Mouse (Mus musculus) gonadal fat pad, adult 2 months (tissue): ENCODE measurements around the gene Tmem219. TPM values are rescaled to one million over a fixed set of nuclear protein-coding genes. Genes with fewer than 3 reads are reported as not detected.
A peak's percentile ranks its signal among the peaks of the same experiment; 100 is the strongest.

Experiments
- DNase-seq: peaks from one replicate; pipeline ENCODE4 v3.0.0-alpha.2; 2012; ENCODE audit warnings: low read depth
- polyA plus RNA-seq: library from polyadenylated mRNA; depleted of rRNA; stranded (reverse); fragments of >200 nt; gene quantifications from 2 replicates; pipeline ENCODE4 v1.2.3, GENCODE M21; 2012; rRNA removed

Gene Tmem219
- 88.1 and 102 TPM in 2 replicates for polyA plus RNA-seq

DNA sequence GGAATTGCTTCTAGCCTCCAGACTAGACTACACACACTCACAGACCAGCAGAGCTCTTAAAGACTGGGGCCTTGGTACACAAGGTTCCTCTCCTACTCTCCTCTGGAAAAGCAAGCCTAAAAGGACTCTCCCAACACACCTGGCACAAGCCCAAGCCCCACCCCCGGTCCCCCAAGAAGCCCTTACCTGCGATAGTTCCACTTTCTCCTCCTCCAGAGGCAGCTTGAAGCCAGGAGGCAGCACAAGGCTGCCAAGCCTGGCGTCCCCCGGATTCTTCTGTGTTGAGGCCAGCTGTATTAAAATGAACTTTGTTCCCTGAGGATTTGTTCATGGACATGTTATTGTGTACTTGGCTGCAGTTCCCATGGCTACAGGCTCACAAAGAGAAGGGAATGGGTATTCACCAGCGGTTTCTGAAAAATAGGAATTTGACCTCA lies at the start of gene Tmem219:
TSS of gene Tmem219 (minus strand) at position 294 of the 437 bp plus-strand sequence.
- no peak for DNase-seq

DNA sequence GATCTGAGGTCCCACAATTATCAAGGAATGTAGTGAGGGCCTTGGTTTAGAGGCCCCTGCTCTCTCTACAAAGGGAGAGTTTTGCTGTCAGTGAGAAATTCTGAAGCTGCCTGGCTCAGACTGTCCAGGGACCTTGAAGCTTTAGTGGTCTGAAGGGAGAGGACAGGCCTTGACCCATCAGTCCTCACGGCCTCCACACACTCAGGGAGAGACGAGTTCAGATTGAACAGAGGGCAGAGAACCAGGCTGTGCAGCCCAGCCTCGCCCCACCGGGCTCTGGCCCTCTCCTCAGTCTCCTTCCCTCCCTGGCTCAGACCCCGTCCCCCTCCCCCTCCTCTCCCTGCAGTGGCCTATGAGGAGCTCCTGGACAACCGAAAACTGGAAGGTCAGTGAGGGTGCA lies 44.6 kb upstream of the Tmem219 start:
- DNase-seq: no peak

DNA sequence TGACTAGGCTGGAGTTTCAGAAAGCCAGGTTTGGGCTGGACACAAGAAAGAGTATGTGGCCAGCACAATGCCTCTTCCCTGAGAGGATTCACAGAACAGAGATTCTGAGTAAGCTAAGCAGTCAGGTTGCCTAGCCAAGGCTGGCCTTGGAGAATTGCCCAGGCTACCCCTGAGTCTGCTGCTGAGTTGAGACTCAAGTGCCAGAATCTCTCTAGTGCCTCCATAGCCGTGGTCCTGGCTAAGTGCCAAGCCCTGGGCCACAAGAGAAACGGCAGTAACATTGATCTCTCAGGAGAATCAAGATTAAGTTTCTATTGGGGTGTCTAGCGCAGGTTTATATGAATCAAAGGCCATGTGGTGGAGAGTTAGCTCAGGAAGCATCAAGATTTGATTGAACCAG lies 42.9 kb upstream of the Tmem219 start:
- DNase-seq: no peak

DNA sequence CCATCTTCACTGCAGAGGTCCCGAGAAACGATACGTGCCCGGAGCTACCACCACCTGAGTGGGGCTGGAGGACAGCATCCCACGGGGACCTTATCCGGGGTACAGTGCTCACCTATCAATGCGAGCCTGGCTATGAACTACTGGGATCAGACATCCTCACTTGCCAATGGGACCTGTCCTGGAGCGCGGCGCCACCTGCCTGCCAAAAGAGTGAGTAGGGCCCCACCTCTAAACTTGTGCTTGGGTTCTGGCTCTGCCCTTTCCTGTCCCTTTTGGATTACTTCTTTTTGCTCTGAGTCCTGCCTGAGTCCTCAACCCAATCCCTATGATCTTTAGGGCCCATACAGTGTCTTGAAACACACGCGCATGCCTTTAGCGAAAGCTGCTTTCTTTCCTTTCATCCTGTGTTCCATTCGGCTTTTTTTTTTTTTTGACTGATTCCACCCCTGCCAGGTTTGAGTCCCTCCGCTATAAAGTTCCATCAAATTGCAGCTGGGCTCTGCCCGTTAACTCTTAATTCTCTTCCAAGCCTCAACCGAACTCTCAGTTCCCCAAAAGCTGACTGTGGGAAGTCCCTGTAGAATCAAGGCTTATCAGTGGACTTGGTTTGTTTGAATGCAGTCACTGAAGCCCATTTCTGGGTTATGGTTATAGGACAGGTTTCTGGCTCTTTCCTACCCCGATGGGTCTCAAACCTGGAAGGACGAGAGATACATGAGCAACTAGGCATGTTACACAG lies 41.0 kb upstream of the Tmem219 start:
- no peak for DNase-seq

DNA sequence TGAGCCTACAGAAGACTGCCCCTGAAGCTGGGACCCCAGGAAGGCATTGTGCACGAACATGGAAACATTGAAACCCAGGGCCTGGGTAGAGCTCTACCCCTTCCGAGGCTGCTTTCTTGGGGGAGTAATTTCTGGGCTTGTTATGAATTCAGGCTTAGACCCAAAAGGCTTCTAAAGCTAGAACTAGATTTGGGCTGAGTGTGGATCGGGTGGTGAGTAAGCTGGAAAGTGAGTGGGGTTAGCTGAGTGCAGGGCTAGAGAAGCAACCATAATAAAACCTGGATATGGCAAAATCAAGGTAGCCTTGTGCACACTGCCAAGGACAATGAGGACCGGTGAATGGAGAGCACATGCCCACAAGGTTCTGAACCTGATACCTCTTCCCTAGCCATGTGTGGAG lies 39.2 kb upstream of the Tmem219 start:
- no peak for DNase-seq

DNA sequence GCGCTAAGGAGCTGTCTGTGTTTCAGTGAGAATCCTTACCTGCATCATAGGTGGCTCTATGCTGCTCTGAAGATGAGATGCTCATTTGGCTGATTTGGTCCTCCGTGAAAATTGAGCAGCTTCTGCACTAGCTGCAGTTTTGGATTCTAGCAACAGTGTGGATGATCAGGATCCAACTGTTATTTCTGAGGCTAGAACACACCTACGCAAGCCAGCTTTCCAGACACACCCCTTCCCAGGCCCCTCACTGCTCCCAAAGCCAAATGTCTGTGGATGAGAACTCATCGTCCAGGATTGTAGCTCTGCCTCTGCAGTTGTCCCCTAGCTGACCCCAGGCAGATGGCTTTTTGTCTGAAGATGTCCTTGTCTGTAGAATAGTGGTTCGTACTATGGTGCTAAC lies 38.4 kb upstream of the Tmem219 start:
- no peak for DNase-seq

DNA sequence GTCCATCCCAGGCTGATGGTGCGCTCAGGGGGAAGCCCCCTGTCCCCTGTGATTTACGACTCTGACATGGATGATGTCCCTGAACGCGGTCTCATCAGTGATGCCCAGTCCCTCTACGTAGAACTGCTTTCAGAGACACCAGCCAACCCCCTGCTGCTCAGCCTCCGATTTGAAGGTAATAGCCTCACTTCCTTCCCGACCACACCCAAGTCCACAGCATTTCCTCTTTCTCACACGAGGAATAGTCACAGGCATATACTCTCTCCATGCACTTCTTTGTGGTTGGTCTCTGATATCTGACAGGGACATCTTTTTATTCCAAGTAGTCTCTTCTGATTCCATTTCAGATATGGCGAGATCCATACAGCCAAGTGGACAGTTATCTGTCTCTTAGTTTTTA lies 37.1 kb upstream of the Tmem219 start:
- no peak for DNase-seq

DNA sequence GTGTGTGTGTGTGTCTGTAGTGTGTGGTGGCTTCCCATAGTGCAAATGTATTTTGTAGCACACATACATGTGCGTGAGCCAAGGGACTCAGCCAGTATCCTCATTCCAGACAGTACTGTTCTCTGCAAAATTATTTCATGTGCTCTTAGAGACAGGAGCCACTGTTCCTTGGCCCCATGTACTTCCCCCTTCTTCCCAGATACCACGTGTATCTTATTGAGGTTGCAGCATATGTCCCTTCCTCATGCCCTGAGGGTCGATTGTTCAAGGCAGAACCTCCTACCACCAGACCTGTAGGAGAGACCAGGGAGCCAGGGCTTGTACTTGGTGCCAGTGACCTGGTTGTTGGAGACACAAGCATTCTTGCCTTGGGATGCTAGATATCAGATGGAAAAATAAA lies 32.4 kb upstream of the Tmem219 start:
- DNase-seq: no peak

DNA sequence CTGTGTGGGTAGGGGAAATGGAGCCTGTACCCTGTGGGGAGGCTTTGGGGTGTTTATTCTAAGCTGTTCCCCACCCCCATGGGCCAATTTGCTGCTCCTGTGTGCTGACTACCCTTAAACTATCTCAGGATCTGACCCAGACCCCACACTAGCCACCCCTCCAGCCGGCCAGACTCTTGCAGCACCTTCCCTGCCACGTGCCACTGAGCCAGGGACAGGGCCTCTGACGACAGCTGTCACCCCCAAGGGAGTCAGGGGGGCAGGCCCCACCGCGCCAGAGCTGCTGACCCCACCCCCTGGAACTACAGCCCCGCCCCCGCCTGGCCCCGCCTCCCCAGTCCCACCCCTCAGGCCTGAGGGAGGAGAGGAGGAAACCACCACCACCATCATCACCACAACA lies 29.9 kb upstream of the Tmem219 start:
- no peak for DNase-seq

DNA sequence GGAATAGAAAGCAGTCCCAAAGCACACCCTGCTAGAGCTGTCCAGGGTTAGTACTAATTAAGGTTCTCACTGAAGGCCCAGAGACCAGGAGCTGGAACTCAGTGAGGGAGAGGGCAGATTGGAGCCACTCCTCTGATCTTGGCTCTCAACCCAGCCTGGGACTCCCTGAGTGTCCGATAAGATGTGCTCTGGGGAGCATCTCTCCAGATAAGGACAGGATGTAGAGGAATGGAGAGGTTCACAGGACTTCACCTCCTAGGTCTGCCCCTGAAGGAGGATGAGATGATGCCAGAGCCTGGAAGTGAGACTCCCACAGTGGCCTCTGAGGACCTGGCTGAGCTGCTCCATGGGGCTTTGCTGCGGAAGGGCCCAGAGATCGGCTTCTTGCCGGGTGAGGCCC lies 29.0 kb upstream of the Tmem219 start:
- DNase-seq: no peak

DNA sequence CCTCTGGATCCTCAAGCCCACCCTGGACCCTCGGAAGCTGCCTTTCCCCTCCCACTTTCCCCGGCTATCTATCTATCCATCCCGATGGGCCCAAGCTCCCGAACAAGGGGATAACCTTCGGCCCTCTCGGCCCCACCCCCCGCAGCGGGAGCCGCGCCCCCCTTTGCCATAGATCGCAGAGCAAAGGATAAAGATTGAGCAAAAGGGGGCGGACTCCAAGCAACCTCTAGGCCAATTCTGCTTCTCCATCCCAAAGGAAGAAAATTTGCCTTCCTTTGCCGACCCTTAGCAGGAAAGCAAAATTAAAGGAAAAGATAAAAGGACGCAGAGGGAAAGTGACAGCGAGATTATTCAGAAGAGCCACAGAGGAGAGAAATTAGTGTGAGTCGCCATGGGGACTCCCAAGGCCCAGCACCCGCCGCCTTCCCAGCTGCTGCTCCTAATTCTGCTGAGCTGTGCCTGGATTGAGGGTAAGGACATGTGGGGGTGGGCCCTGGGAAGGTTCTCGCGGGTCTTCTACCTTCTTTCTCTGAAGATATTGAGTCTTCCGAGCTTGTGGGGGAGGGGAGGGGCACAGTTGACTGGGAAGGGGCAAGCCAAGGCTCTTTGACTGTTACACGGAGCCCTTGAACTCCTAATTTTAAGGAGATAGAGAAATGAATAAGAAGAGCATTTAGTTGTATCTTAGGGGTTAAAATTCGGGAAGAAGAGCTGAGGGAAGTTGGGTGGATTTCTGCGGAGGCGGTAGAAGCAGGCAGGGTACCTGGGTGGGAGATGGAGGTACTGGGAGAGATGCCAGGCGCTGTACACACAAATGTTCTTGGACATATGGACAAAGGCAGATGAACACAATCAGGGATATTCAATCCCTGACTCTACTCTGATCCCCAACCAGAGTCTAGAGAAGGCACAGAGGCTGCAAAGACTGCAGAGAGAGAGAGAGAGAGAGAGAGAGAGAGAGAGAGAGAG lies 28.2 kb upstream of the Tmem219 start:
- DNase-seq: no peak

DNA sequence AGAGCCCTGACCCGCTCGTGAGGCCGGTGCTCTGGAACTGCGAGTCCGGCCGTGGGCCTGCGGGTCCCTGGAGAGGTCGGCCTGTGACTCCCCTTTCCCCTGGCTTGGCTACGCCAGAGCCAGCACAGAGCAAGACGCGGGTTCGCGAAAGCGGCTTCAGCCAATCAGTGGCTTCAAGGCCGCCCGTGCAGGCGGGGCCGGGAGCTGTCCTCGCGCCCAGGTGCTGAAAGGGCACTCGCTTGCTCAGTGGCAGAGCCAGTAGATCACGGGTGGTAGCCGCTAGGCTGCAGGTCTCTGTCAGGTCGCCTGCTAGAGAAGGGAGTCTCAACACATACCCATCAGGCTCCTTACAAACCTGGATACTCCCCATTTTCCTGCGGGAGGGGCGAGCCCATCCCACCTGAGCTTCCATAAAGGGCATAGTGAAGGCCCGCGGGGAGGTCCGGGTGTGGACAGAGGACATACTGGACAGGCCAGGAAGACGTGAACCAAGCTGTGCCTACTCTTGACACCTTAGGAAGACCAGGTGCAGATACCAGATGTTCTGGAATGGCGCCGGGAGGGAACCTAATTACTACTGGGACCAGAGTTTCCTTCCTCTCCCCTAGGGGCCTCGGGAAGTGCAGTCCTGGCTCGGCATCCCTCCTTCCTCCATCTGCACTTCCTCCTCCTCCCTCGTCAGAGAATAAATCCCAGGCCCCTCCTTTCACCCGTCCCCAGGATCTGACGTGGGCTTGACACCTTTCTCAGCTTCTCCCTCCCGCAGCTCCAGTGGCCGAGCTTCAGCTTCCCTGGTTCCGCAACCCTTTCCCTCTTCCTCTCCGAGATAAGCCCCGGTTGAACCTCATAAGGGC lies 27.3 kb upstream of the Tmem219 start, which contains the start of gene Sez6l2:
TSS of gene Sez6l2 (plus strand) at position 771 of the 854 bp plus-strand sequence.
- no peak for DNase-seq

DNA sequence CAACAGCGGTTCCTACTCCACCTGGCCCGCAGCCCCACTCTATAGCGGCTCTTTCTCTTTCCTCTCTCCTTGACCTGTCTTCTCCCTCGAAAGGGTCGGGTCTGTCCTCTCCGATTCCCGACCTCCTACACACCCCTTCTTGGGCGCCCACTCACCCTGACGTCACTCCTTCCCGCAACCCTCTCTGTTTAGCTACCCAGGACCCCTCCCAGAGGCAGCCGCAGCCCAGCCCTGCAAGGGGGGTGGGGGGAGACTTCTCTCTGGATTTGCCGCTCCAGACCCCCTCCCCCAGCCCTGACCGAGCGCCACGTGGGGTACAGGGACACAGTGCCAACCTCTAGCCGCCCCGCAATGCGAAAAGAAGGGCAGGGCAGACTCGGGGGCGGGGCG lies 26.7 kb upstream of the Tmem219 start, which contains the start of gene Asphd1:
TSS of gene Asphd1 (minus strand) at position 180 of the 390 bp plus-strand sequence.
- DNase-seq: no peak

DNA sequence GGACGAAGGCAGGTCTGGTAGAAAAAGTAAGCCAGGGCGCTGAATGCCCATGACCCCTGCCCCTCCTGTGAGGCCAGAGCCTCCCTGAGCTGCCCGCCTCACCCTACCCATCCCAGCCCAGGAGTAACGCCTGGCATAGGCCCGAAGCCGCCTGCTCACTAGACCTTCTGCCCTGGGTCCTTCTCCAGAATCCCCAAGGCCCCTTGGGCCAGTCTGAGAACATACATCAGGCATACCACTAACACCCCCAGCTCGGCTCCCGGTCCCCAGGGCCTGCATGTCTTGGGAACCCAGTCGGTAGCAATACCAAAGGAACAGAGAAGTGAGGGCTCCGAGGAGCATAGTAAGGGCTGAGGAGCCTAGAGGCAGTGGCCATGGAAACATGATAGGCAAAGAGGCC lies 25.9 kb upstream of the Tmem219 start:
- no peak for DNase-seq

DNA sequence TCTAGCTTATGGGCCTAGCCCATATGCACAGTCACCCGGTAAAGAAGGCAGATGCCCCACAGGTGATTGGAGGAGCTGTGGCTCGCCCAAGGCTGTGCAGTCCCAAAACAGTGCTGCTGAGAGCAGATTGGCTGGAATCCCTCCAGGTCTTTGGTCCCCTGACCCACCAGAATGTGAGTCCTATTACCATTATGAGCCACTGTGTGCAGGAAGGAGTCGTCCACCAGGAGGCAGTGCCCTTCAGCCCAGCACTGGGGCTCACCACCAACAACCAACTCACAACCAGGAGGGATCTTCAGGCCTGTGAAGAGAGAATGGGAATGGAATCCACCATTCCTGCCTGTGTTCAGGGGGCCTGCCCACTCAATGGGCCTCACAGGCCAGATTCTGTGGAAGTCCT lies 23.8 kb upstream of the Tmem219 start:
- DNase-seq: no peak

DNA sequence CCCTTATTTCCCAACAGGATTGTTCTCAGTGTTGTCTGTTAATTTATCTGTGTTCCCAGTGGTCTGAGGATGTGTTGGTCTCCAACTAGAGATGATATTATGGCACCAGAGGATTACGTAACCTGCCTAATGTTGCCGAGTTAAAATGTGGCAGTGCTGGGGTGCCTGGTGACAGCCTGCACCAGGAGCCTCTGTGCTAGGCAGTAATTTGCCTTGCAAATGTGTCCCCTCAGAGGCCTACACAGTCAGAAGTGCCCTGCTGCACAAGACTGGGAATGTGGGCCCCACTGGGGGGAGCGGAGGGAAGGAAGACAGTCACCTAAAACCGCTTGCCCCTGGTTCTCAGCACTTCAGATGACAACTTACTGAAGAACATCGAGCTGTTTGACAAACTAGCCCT lies 19.1 kb upstream of the Tmem219 start:
- no peak for DNase-seq

DNA sequence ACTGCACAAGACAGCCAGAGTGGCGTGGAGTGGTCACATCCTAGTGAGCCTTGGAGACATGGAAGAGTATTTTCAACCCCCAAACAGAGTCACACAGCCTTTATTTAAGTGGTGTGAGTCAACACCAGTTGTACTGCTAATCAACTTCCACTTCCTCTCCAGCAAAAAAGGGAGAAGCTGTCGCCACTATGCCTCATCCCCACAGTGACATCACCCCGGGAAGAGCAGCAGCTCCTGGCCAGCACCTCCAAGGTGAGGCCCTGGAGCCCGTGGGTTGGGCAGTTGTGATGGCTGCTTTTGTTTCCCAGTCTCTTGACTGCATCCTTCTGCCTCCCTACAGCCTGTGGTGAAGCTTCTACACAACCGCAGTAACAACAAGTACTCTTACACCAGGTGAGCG lies 18.5 kb upstream of the Tmem219 start:
- no peak for DNase-seq

DNA sequence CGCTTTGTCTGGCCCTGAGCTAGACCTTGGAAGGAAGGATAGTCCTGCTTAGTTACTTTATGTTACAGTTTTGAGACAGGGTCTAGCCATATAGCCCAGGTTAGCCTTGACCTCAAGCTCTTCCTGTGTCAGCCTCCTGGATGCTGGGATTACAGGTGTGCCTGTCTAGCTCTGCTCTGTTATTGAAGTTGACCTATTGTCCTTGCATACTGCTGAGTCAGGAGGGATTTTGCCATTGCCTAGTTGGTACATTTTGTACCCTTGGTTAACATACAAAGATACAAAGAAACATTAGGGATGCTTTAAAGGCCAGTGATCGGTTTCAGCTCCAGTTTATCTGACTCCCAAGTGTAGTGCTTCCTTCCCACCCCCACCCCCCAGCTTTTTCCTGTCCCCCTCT lies 9.9 kb upstream of the Tmem219 start:
- DNase-seq: no peak

DNA sequence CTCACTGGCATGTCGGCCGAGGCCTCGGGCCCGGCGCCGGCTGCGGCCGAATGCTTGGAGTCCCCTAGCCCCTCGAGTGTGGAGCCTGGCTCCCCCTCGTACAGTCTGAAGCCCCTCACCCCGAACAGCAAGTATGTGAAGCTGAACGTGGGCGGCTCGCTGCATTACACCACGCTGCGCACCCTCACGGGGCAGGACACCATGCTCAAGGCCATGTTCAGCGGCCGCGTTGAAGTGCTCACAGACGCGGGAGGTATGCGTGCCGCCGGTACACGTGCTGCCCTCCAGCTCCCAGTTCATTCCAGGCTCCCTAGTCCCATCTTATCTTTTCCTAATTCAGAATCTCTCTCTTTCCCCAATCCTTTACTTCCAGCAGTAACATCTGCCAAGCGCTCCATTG lies 6.3 kb upstream of the Tmem219 start:
- DNase-seq: no peak

DNA sequence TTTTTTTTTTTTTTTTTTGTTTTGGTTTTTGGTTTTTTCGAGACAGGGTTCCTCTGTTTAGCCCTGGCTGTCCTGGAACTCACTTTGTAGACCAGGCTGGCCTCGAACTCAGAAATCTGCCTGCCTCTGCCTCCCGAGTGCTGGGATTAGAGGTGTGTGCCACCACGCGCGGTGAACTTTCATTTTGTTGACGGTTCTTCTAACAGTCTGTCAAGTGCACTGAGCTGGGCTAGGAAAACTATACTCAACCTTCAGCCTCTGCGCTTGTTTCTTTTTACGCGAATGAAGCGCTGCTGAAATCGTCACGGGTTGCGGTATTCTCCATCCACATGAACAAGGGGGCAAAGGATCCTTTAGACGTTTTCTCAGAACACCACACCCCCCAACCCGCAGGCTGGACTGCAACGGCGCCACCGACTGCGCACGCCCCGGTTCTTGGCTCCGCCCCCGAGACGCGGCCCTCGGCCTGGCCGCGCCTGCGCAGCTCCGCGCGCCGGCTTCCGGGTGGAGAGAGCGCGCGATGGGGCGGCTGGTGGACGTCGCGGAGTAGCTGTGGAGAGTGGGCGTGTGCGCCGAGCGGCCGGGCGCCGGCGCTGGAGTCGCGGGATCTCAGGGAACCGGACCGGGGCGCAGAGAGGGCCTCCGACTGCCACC lies 5.8 kb upstream of the Tmem219 start, which contains the start of gene Kctd13:
TSS of gene Kctd13 (plus strand) at position 496 of the 654 bp plus-strand sequence.
- DNase-seq: peak; percentile 36

DNA sequence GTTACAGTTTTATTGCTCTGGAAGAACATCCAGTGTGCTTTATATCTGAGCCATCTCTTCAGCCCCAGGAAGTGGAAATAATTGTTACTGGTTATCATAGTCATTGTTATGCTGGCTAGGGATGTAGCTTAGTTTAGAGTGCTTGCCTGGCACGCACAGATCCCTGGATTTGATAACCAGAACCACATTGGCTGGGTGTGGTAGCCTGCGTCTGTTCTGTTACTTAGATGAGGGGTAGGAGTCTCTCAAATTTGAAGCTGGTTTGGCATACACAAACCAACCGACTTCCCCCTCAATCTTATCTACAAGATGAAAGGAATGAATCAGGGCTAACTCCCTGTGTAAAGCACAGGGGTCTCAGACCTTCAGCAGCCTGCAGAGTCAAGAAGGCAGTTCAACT lies 3.6 kb upstream of the Tmem219 start:
- DNase-seq: no peak
